ENCODE assay signal across 27 mouse cellular contexts in the genomic region with DNA sequence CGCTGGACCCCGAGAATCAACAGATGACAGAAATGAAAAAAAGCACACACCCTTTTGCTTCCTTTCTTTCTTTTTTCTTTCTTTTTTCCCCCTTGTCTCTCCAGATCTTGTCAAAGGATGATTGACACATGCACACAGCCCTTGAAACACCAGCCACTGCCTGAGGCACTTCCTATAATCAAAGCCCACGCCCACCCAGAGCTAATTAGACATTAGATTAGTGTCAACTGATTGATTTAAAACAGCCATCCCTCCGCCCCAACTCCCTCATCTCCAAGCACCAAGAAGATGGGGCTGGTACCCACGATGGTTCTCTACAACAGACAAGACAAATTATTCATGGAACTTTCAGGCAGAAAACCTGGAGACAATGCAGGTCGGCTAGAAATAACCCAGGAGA.
DNase-seq lines count a peak whose midpoint lies in the region; ATAC-seq and TF ChIP-seq lines count a peak whose summit lies in the region.
"Had no signal": no experiment of that assay in that cellular context is flagged by ENCODE, and none has a peak within 500 bp of the region (broad histone marks: within the 10 kb centered on the region; RNA-seq: fewer than 3 reads in every experiment).

No protein-coding gene starts in this region.

- peaks cover 38% of the 10 kb centered on the region for H3K4me1 ChIP-seq in hindbrain, embryonic 10.5 days (replicated peaks)
- no peaks in the 10 kb centered on the region for H3K4me1 ChIP-seq in hindbrain, postnatal 0 days (ENCODE audit: insufficient read depth, low read length)
- peaks cover 6% of the 10 kb centered on the region; the same call in 1 of the 2 replicates for H3K4me1 ChIP-seq in forebrain, embryonic 11.5 days (replicated peaks; ENCODE audit: control insufficient read depth, insufficient read depth, low read length)
- H3K4me1 ChIP-seq: liver, embryonic 15.5 days; lung, embryonic 15.5 days had no signal

- ATAC-seq in hindbrain, postnatal 0 days = no peak
- peak; percentile 82 for ATAC-seq in forebrain, embryonic 11.5 days (replicated peaks; ENCODE audit: low FRiP score)
- ATAC-seq: midbrain, embryonic 16.5 days; Patski had no signal

- no peaks in the 10 kb centered on the region for H3K9me3 ChIP-seq in hindbrain, embryonic 10.5 days
- no peaks in the 10 kb centered on the region for H3K9me3 ChIP-seq in hindbrain, postnatal 0 days (ENCODE audit: low read length)
- no peaks in the 10 kb centered on the region for H3K9me3 ChIP-seq in forebrain, embryonic 11.5 days (ENCODE audit: control insufficient read depth, low read length)
- H3K9me3 ChIP-seq: embryonic facial prominence, embryonic 12.5 days; hindbrain, embryonic 13.5 days; limb, embryonic 10.5 days; liver, embryonic 15.5 days; lung, embryonic 15.5 days had no signal

- no peaks in the 10 kb centered on the region for H3K36me3 ChIP-seq in hindbrain, embryonic 10.5 days
- no peaks in the 10 kb centered on the region for H3K36me3 ChIP-seq in hindbrain, postnatal 0 days (ENCODE audit: insufficient read depth, low read length)
- H3K36me3 ChIP-seq in forebrain, embryonic 11.5 days (ENCODE audit: control insufficient read depth, insufficient read depth, low read length) = no peaks in the 10 kb centered on the region
- H3K36me3 ChIP-seq: embryonic facial prominence, embryonic 12.5 days; hindbrain, embryonic 13.5 days; limb, embryonic 10.5 days; liver, embryonic 15.5 days; lung, embryonic 15.5 days had no signal

- TF ChIP-seq CTCF in hindbrain, postnatal 0 days (IDR thresholded peaks at IDR 0.05; ENCODE audit: low read depth) = no peak

- H3K4me2 ChIP-seq in hindbrain, postnatal 0 days (ENCODE audit: low read depth, low read length) = no peak overlapping the region
- no peak overlapping the region for H3K4me2 ChIP-seq in forebrain, embryonic 11.5 days (ENCODE audit: low read depth, low read length, severe bottlenecking)
- H3K4me2 ChIP-seq: embryonic facial prominence, embryonic 12.5 days; heart, embryonic 11.5 days; hindbrain, embryonic 13.5 days; liver, embryonic 15.5 days; lung, embryonic 15.5 days had no signal

- DNase-seq in hindbrain, embryonic 10.5 days (ENCODE audit: low spot score) = peak; percentile 21
- no peak for DNase-seq in hindbrain, postnatal 0 days (ENCODE audit: low spot score)
- DNase-seq in brain, adult 2 months (ENCODE audit: low read depth, low spot score) = peak; percentile 12
- peak; percentile 74 for DNase-seq in forebrain, embryonic 11.5 days (ENCODE audit: low spot score)
- peak; percentile 43 for DNase-seq in retina, embryonic 14.5 days (ENCODE audit: low spot score)
- no peak for DNase-seq in cerebellum, postnatal 36 days
- DNase-seq in layer of hippocampus, postnatal 10 days (ENCODE audit: low spot score in 2 of 2) = no peak
- DNase-seq: cerebellum, adult 18-20 months; cerebellum, postnatal 14 days; gastrocnemius, postnatal 14 days; heart, adult 11 months; kidney, adult 2 months; layer of hippocampus, adult 9-11 months; liver; lung, postnatal 4 days had no signal

- 30% methylated on average over 6 of the region's 6 CpGs for WGBS in hindbrain, embryonic 10.5 days
- 21% methylated on average over 6 of the region's 6 CpGs for WGBS in hindbrain, postnatal 0 days
- 6% methylated on average over 6 of the region's 6 CpGs for WGBS in forebrain, embryonic 11.5 days

- H3K27ac ChIP-seq in hindbrain, embryonic 10.5 days = peak overlapping the region; percentile 78; the same call in 1 of the 2 replicates
- H3K27ac ChIP-seq in hindbrain, postnatal 0 days = no peak overlapping the region
- no peak overlapping the region for H3K27ac ChIP-seq in forebrain, embryonic 11.5 days (ENCODE audit: low read depth, low read length)
- H3K27ac ChIP-seq: kidney, postnatal 0 days; limb, embryonic 10.5 days; liver, embryonic 15.5 days; lung, embryonic 15.5 days; stomach, postnatal 0 days had no signal

- no peak overlapping the region for H3K9ac ChIP-seq in hindbrain, postnatal 0 days (replicated peaks; ENCODE audit: low read length)
- no peak overlapping the region for H3K9ac ChIP-seq in forebrain, embryonic 11.5 days (ENCODE audit: low read length)
- H3K9ac ChIP-seq: embryonic facial prominence, embryonic 12.5 days; hindbrain, embryonic 13.5 days; liver, embryonic 15.5 days; lung, embryonic 15.5 days had no signal

- H3K4me3 ChIP-seq in hindbrain, embryonic 10.5 days = no peak overlapping the region
- no peak overlapping the region for H3K4me3 ChIP-seq in hindbrain, postnatal 0 days (ENCODE audit: low read length)
- no peak overlapping the region for H3K4me3 ChIP-seq in forebrain, embryonic 11.5 days (ENCODE audit: low read depth, low read length)
- H3K4me3 ChIP-seq: embryonic facial prominence, embryonic 12.5 days; erythroblast, embryonic 14.5 days; hindbrain, embryonic 13.5 days; limb, embryonic 10.5 days; liver, embryonic 15.5 days; lung, embryonic 15.5 days; myocyte had no signal

- H3K27me3 ChIP-seq in hindbrain, embryonic 10.5 days (ENCODE audit: insufficient read depth, poor library complexity, severe bottlenecking) = no peaks in the 10 kb centered on the region
- no peaks in the 10 kb centered on the region for H3K27me3 ChIP-seq in hindbrain, postnatal 0 days (ENCODE audit: insufficient read depth, low read length)
- no peaks in the 10 kb centered on the region for H3K27me3 ChIP-seq in forebrain, embryonic 11.5 days (ENCODE audit: control insufficient read depth, insufficient read depth, low read length)
- H3K27me3 ChIP-seq: embryonic facial prominence, embryonic 12.5 days; hindbrain, embryonic 13.5 days; liver, embryonic 15.5 days; lung, embryonic 15.5 days had no signal

Comparison
In these comparisons a context has a peak if more than half of its experiments do, and no peak if none do; other contexts are left out.
1. DNase-seq: peak in hindbrain, embryonic 10.5 days (single experiment), brain, adult 2 months (single experiment), forebrain, embryonic 11.5 days (single experiment) and retina, embryonic 14.5 days (single experiment); none in hindbrain, postnatal 0 days (single experiment), cerebellum, postnatal 36 days (0 of 2) and layer of hippocampus, postnatal 10 days (0 of 2).